Mouse (Mus musculus): Measurements from ENCODE around the gene Zpld1.

The Zpld1 gene

GRCm38 (mm10) chr16:55297886-55298285, at the start of gene Zpld1:
Gene Zpld1, minus strand, starts transcription at chr16:55297986.
- no peak for DNase-seq

- DNase-seq, result no peak
Observed at GRCm38 (mm10) chr16:55345644-55346043, 47.9 kb upstream of the Zpld1 start.

- DNase-seq, result peak; percentile 6 to 10
Observed at GRCm38 (mm10) chr16:55321542-55322514, 24.0 kb upstream of the Zpld1 start.

- DNase-seq, result no peak
Observed at GRCm38 (mm10) chr16:55316996-55317395, 19.2 kb upstream of the Zpld1 start.

GRCm38 (mm10) chr16:55312106-55312505, 14.3 kb upstream of the Zpld1 start:
- no peak for DNase-seq

GRCm38 (mm10) chr16:55282696-55283095, 15.1 kb downstream of the Zpld1 start:
- DNase-seq, result peak; percentile 1

- DNase-seq, result no peak
Observed at GRCm38 (mm10) chr16:55277447-55277846, 20.3 kb downstream of the Zpld1 start.

- DNase-seq, result no peak
Observed at GRCm38 (mm10) chr16:55265281-55265680, 32.5 kb downstream of the Zpld1 start.

- no peak for DNase-seq
Observed at GRCm38 (mm10) chr16:55260862-55261574, 36.8 kb downstream of the Zpld1 start.

GRCm38 (mm10) chr16:55259719-55260118, 38.1 kb downstream of the Zpld1 start:
- DNase-seq, result no peak

- DNase-seq, result no peak
Observed at GRCm38 (mm10) chr16:55240996-55241395, 56.8 kb downstream of the Zpld1 start.

GRCm38 (mm10) chr16:55228995-55229622, 68.7 kb downstream of the Zpld1 start:
- no peak for DNase-seq

- DNase-seq, result no peak
Observed at GRCm38 (mm10) chr16:55203945-55204344, 93.8 kb downstream of the Zpld1 start.

GRCm38 (mm10) chr16:55190397-55190796, 107.4 kb downstream of the Zpld1 start:
- no peak for DNase-seq

GRCm38 (mm10) chr16:55185370-55185769, 112.4 kb downstream of the Zpld1 start:
- DNase-seq, result peak in 1 of 2 experiments; percentile 10
